Mouse (Mus musculus): Measurements from ENCODE around the gene Cfap52. TPM values are rescaled to one million over a fixed set of nuclear protein-coding genes. Genes with fewer than 3 reads are reported as not detected.

The Cfap52 gene
- polyA plus RNA-seq, 1 experiment from 2014 or later, result 9.8 TPM

DNA sequence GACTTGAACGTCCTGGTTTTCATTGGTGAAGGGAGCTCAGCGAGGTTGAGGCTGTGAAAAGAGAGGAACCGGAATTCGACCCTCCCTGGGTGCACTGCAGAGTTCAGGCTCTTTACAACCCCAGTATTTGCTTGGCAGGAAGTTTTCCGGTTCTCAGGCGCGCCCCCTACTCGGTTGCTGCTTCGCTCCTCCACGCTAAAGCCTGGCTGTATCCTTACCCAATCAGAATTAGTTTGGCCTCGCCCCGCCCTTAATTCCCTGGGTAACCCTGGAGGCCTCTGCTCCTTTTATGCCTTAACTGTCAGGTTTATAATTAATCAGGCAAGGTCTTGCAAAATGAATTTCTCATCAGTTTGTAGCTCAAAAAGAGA is 42.7 kb downstream of the Cfap52 start:
- under 1% methylated on average over 12 of the region's 12 CpGs for WGBS
- H3K4me2 ChIP-seq (replicated peaks; ENCODE audit: low read depth, low read length), result peak overlapping the region; percentile 99
- peak overlapping the region; percentile 48; the same call in 1 of the 2 replicates for H3K9ac ChIP-seq (replicated peaks; ENCODE audit: low read depth)
- peak; percentile 72 for ATAC-seq
- peak; percentile 84 for DNase-seq (ENCODE audit: low spot score)
- H3K9me3 ChIP-seq (ENCODE audit: low read length), result no peaks in the 10 kb centered on the region
- no peaks in the 10 kb centered on the region for H3K36me3 ChIP-seq (ENCODE audit: insufficient read depth, low read length)
- peak overlapping the region; percentile 77 for H3K4me3 ChIP-seq (ENCODE audit: low read depth, low read length)
- TF ChIP-seq CTCF (IDR thresholded peaks at IDR 0.05) (peak; percentile 60), EP300 (IDR thresholded peaks at IDR 0.05) (no peak)
- peak overlapping the region; percentile 94 for H3K27ac ChIP-seq (ENCODE audit: low read length)
- H3K27me3 ChIP-seq (replicated peaks; ENCODE audit: insufficient read depth, low read length), result no peaks in the 10 kb centered on the region
- H3K4me1 ChIP-seq (ENCODE audit: insufficient read depth, low read depth, low read length), result no peaks in the 10 kb centered on the region; the same call in 1 of the 2 replicates

DNA sequence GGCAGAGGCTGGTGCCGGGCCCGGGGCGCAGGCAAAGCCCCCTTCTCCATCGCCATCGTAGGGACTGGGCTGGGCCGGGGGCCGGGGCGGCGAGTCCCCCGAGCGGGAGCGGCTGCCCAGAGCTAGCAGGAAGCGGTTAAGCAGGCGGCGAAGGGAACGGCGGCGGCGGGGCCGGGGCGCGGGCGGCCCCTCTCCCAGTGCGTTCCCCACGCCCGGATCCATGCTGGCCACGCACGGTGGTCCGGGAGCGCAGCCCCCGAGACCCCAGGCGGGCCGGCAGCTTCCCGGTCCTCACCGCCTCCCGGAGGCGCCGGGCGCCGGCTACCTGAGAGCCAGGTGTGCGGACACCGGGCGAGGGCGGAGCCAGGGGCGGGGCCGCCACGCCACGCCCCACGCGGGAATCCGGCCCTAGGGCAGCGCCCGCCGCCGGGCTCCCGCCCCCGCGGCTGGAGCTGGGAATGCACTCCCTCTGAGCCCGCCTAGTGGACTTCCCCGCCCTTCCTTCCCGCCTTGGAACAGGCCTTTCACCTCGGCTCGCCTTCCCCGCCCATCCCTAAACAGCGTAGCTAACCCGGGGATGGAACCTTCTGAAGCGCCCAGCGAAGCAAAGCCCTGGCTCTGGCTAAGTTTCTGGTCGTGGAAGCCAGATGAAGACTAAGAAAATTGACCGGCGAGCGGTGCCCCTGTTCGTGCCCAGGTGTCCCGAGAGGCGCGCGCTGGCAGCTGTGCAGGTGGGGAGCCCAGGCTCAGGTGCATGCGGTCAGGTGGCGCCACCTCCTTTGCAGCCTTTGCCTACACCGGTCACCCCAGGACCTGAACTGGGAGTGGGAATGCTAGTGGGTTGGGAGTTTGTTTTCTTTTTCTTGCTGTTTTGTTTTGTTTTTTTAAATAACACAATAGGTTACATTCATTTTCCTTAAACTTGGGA is 43.4 kb downstream of the Cfap52 start, which contains the start of gene Usp43:
Gene Usp43 (minus strand): TSS at position 327 of the 928 bp plus-strand sequence.
- H3K4me3 ChIP-seq (ENCODE audit: low read depth, low read length), result peak within 1 kb of the TSS; percentile 77
- no peaks in the 10 kb centered on the region for H3K27me3 ChIP-seq (replicated peaks; ENCODE audit: insufficient read depth, low read length)
- H3K36me3 ChIP-seq (ENCODE audit: insufficient read depth, low read length), result no peaks in the 10 kb centered on the region
- peak within 1 kb of the TSS; percentile 94 for H3K27ac ChIP-seq (ENCODE audit: low read length)
- peak; percentile 94 for DNase-seq (ENCODE audit: low spot score)
- ATAC-seq, result peak; percentile 94
- no peaks in the 10 kb centered on the region for H3K9me3 ChIP-seq (ENCODE audit: low read length)
- peak within 1 kb of the TSS; percentile 72 for H3K9ac ChIP-seq (replicated peaks; ENCODE audit: low read depth)
- H3K4me1 ChIP-seq (ENCODE audit: insufficient read depth, low read depth, low read length), result no peaks in the 10 kb centered on the region; the same call in 1 of the 2 replicates
- peak within 1 kb of the TSS; percentile 99 for H3K4me2 ChIP-seq (replicated peaks; ENCODE audit: low read depth, low read length)
- peak; percentile 35; the same call in 1 of the 2 replicates for TF ChIP-seq CTCF (IDR thresholded peaks at IDR 0.05)
- TF ChIP-seq EP300 (IDR thresholded peaks at IDR 0.05), result no peak
- 2% methylated on average over 64 of the region's 80 CpGs for WGBS

DNA sequence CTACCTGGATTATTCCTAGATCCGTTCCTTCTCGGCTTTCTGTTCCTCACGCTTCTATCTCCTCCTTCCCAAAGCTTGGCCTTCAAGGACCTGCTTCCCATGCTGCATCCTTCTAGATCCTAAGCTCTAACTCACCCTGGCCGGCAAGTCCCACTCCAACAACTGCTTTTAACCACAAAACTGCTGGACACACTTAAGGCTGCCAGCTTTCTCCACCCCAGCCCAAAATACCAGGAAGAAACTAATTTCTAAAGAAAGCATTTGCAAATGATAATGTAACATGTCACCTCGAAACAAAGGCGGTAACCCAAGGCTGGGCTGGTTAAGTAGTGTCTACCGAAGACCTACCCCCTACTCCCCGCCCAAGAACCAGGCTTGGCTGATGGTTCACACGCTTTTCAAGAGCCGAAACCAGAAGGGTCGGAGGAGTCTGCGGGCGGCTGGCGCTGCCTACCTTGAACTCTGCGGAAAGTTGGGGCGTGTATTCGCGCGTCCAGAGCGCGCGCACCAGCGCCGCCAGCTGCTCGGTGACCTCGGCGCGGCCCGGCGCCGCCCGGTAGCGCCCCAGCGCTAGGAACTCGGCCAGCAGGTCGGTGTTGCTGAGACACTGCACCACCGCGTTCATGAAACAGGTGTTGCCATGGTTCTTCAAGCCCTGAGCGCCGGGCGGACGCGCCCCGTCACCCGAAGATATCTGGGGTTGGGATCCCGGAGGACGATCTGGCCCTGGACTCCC is 44.2 kb downstream of the Cfap52 start:
- Histone ChIP-seq H3K4me3 (ENCODE audit: low read depth, low read length) (peak overlapping the region; percentile 77), H3K27me3 (replicated peaks; ENCODE audit: insufficient read depth, low read length) (no peaks in the 10 kb centered on the region), H3K4me1 (ENCODE audit: insufficient read depth, low read depth, low read length) (no peaks in the 10 kb centered on the region; the same call in 1 of the 2 replicates), H3K9me3 (ENCODE audit: low read length) (no peaks in the 10 kb centered on the region), H3K27ac (ENCODE audit: low read length) (peak overlapping the region; percentile 94), H3K4me2 (replicated peaks; ENCODE audit: low read depth, low read length) (peak overlapping the region; percentile 99), H3K36me3 (ENCODE audit: insufficient read depth, low read length) (no peaks in the 10 kb centered on the region), H3K9ac (replicated peaks; ENCODE audit: low read depth) (peak overlapping the region; percentile 72)
- TF ChIP-seq EP300 (IDR thresholded peaks at IDR 0.05) (no peak), CTCF (IDR thresholded peaks at IDR 0.05) (peak; percentile 53)
- 3% methylated on average over 45 of the region's 47 CpGs for WGBS
- DNase-seq (ENCODE audit: low spot score), result peak; percentile 65
- ATAC-seq, result peak; percentile 66

DNA sequence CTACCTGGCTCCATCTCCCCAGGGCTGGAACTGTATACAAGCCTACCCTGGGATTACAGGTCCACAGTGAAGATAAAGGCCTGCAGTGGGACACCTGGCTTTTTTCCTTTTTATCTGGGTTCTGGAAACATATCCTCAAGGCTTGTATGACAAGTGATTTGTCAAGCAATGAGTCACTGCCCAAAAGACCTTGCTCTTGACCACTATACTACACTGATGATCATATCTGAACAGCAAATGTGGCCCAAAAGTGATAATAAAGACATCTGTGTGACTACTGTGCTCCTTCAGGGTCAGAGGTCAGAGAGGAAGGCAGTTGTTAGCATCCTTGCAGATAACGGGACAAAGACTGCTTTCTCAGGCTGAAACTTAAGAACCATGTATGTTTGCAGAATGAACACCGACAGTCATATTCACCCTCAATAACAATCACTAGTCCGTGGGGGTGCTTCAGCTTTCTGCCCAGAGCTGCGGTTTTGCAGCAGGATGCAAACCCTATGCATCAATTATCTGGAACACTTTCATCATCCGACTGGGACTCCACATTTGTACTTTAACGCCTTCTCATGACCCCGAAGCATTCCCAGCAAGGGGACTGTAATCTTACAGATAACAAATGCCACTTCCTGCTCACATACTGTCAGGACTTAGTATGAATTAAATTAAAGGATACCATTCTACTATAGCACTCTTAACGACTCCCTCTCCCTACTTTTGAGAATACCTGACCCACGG is 45.1 kb downstream of the Cfap52 start:
- peak overlapping the region; percentile 99 for H3K4me2 ChIP-seq (replicated peaks; ENCODE audit: low read depth, low read length)

DNA sequence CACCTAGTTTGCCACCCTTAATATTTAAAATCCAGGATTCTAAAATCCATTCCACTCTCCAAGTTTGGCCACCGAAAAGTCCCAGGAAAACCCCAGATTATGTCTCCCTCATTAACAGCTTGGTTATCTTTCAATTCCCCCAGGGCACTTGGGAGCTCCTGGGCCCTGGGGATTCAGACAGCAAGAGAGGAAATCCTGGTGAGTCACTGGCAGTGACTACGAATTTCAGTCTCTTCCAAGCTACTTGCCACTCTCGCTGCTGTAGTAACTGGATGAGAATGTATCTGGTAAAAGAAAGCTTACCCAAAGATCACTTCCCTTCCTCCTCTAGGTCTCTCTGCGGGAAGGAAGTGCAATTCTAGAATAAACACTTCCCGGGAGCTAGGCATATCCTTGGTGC is 45.9 kb downstream of the Cfap52 start:
- Histone ChIP-seq H3K4me2 (replicated peaks; ENCODE audit: low read depth, low read length) (no peak overlapping the region), H3K4me3 (ENCODE audit: low read depth, low read length) (no peak overlapping the region)

More for the DNA sequence above, 45.1 kb downstream of the Cfap52 start:
- no peaks in the 10 kb centered on the region for H3K27me3 ChIP-seq (replicated peaks; ENCODE audit: insufficient read depth, low read length)
- ATAC-seq (no peak), DNase-seq (ENCODE audit: low spot score) (no peak)
- H3K27ac ChIP-seq (ENCODE audit: low read length), result no peak overlapping the region
- no peaks in the 10 kb centered on the region for H3K9me3 ChIP-seq (ENCODE audit: low read length)
- no peak for TF ChIP-seq CTCF (IDR thresholded peaks at IDR 0.05)
- no peak for TF ChIP-seq EP300 (IDR thresholded peaks at IDR 0.05)
- H3K4me3 ChIP-seq (ENCODE audit: low read depth, low read length), result no peak overlapping the region
- H3K36me3 ChIP-seq (ENCODE audit: insufficient read depth, low read length), result no peaks in the 10 kb centered on the region
- no peaks in the 10 kb centered on the region; the same call in 1 of the 2 replicates for H3K4me1 ChIP-seq (ENCODE audit: insufficient read depth, low read depth, low read length)
- 24% methylated on average over 9 of the region's 9 CpGs for WGBS
- no peak overlapping the region for H3K9ac ChIP-seq (replicated peaks; ENCODE audit: low read depth)

More for the DNA sequence above, 45.9 kb downstream of the Cfap52 start:
- no peak overlapping the region for H3K9ac ChIP-seq (replicated peaks; ENCODE audit: low read depth)
- DNase-seq (ENCODE audit: low spot score), result no peak
- H3K9me3 ChIP-seq (ENCODE audit: low read length), result no peaks in the 10 kb centered on the region
- TF ChIP-seq EP300 (IDR thresholded peaks at IDR 0.05), result no peak
- TF ChIP-seq CTCF (IDR thresholded peaks at IDR 0.05), result no peak
- H3K36me3 ChIP-seq (ENCODE audit: insufficient read depth, low read length), result no peaks in the 10 kb centered on the region
- H3K27ac ChIP-seq (ENCODE audit: low read length), result no peak overlapping the region
- H3K27me3 ChIP-seq (replicated peaks; ENCODE audit: insufficient read depth, low read length), result no peaks in the 10 kb centered on the region
- no peaks in the 10 kb centered on the region; the same call in 1 of the 2 replicates for H3K4me1 ChIP-seq (ENCODE audit: insufficient read depth, low read depth, low read length)
- no peak for ATAC-seq
- WGBS, result 35% methylated on average over 5 of the region's 5 CpGs

All from lung, postnatal 0 days (tissue).